Mouse (Mus musculus) liver, embryonic 14.5 days (tissue): ENCODE data around the gene Pdcd1lg2. TPM values are rescaled to one million over a fixed set of nuclear protein-coding genes. Genes with fewer than 3 reads are reported as not detected.

Experiments
- ATAC-seq: fragments of 200-750 bp; cut with Nextera tagmentation; 2 replicates; pipeline ENCODE4 v1.8.0; 2017; ENCODE audit warnings: moderate number of reproducible peaks, mild to moderate bottlenecking, moderate library complexity; ENCODE audit not compliant: insufficient read depth
- DNase-seq, 3 experiments: peaks; one replicate each; pipeline ENCODE4 v3.0.0-alpha.2; 2012 to 2013; ENCODE audit warnings: low read depth in 3 of 3, low spot score in 3 of 3
- H3K27ac ChIP-seq: fragments of 300-500 bp; sonication (generic); 2 replicates; pipeline ENCODE4 v1.5.1; 2014; ENCODE audit warnings: moderate library complexity, mild to moderate bottlenecking, control low read depth, inconsistent platforms
- H3K27me3 ChIP-seq: fragments of 300-500 bp; sonication (generic); 2 replicates; pipeline ENCODE4 v1.6.1; 2014; ENCODE audit warnings: mild to moderate bottlenecking, low read length, moderate library complexity; ENCODE audit not compliant: control insufficient read depth, insufficient read depth
- H3K36me3 ChIP-seq: fragments of 300-500 bp; sonication (generic); replicated peaks from 2 replicates; pipeline ENCODE4 v1.6.1; 2014; ENCODE audit warnings: low read depth; ENCODE audit not compliant: control insufficient read depth, insufficient read depth
- H3K4me1 ChIP-seq, 2 experiments: fragments of 200-500 bp in 1 of 2; fragments of 300-500 bp in 1 of 2; sonication (generic) in 1 of 2; replicated peaks; 2 replicates each; pipeline ENCODE4 v1.6.1; 2012 to 2014; ENCODE audit warnings: antibody characterized with exemption in 1 of 2, inconsistent platforms in 1 of 2, low read length in 1 of 2; ENCODE audit not compliant: control insufficient read depth in 2 of 2, insufficient read depth in 2 of 2
- H3K4me2 ChIP-seq: fragments of 300-500 bp; sonication (generic); 2 replicates; pipeline ENCODE4 v1.6.1; 2014; ENCODE audit warnings: low read depth, mild to moderate bottlenecking, control low read depth, moderate library complexity
- H3K4me3 ChIP-seq, 2 experiments: fragments of 200-500 bp in 1 of 2; fragments of 300-500 bp in 1 of 2; sonication (generic) in 1 of 2; 2 replicates each; pipeline ENCODE4 v1.5.1; 2012 to 2014; ENCODE audit warnings: low read depth in 2 of 2, low read length in 2 of 2, mild to moderate bottlenecking in 2 of 2, control low read depth in 1 of 2, inconsistent platforms in 1 of 2, moderate library complexity in 1 of 2; ENCODE audit not compliant: insufficient read depth in 1 of 2
- H3K9ac ChIP-seq: fragments of 300-500 bp; sonication (generic); replicated peaks from 2 replicates; pipeline ENCODE4 v1.6.1; 2014; ENCODE audit warnings: mild to moderate bottlenecking, control low read depth, moderate library complexity
- H3K9me3 ChIP-seq: fragments of 300-500 bp; sonication (generic); 2 replicates; pipeline ENCODE4 v1.6.1; 2016; ENCODE audit warnings: low read length, mixed read lengths; ENCODE audit not compliant: control insufficient read depth
- CTCF ChIP-seq: IDR thresholded peaks from 2 replicates; pipeline ENCODE4 v1.5.1; 2016; ENCODE audit warnings: antibody characterized with exemption, low read depth, control low read depth
- EP300 ChIP-seq: IDR thresholded peaks from 2 replicates; pipeline ENCODE4 v1.6.1; 2016; ENCODE audit warnings: antibody characterized with exemption, low read depth
- WGBS: fragments of 180-500 bp; shearing (Covaris S2); extraction: QIAGEN DNeasy Blood & Tissue Kit; methylation state at CpG from one replicate; pipeline ENCODE4 v1.1.7; 2014; ENCODE audit not compliant: insufficient replicate concordance; 5-methylcytosine and 5-hydroxymethylcytosine counted together
- polyA plus RNA-seq, 2 experiments: library from polyadenylated mRNA; depleted of rRNA in 1 of 2; stranded (reverse) in 1 of 2; unstranded in 1 of 2; fragments of >200 nt; fragmentation: Nextera tagmentation in 1 of 2; extraction: Ambion mirVana in 1 of 2; gene quantifications; 2 replicates each; pipeline versions ENCODE4 v1.2.1 to v1.2.3; 2012 to 2014

The Pdcd1lg2 gene
- polyA plus RNA-seq, 2 experiments: 0.02 TPM; not detected in 1

GRCm38 (mm10) chr19:29472424-29472823, 61.7 kb downstream of the Pdcd1lg2 start:
- ATAC-seq: 0 out of 2 replicates have a peak, but pooled peaks have one; percentile 31
- TF ChIP-seq CTCF (no peak), EP300 (no peak)
- H3K9me3 ChIP-seq: no peaks in the 10 kb centered on the region
- DNase-seq: no peak
- no peak overlapping the region for H3K4me3 ChIP-seq
- no peaks in the 10 kb centered on the region for H3K27me3 ChIP-seq
- 22% methylated on average over 8 of the region's 8 CpGs for WGBS
- no peak overlapping the region for H3K27ac ChIP-seq
- no peaks in the 10 kb centered on the region for H3K36me3 ChIP-seq
- no peak overlapping the region for H3K9ac ChIP-seq
- H3K4me1 ChIP-seq: peaks cover 17 to 34% of the 10 kb centered on the region in 2 experiments
- H3K4me2 ChIP-seq: no peak overlapping the region

- TF ChIP-seq CTCF (no peak), EP300 (no peak)
- ATAC-seq (no peak), DNase-seq (no peak)
- Histone ChIP-seq H3K9ac (no peak overlapping the region), H3K27me3 (no peaks in the 10 kb centered on the region), H3K27ac (no peak overlapping the region), H3K36me3 (no peaks in the 10 kb centered on the region), H3K4me2 (no peak overlapping the region), H3K9me3 (no peaks in the 10 kb centered on the region), H3K4me3 (no peak overlapping the region), H3K4me1 (peaks cover 17 to 34% of the 10 kb centered on the region in 2 experiments)
- WGBS: 54% methylated on average over 5 of the region's 5 CpGs
Observed at GRCm38 (mm10) chr19:29472946-29473345, 62.2 kb downstream of the Pdcd1lg2 start.

GRCm38 (mm10) chr19:29474803-29475202, 64.1 kb downstream of the Pdcd1lg2 start:
- no peak for TF ChIP-seq CTCF
- TF ChIP-seq EP300: no peak
- Histone ChIP-seq H3K27ac (no peak overlapping the region), H3K36me3 (no peaks in the 10 kb centered on the region), H3K4me2 (no peak overlapping the region), H3K4me3 (no peak overlapping the region), H3K9ac (no peak overlapping the region), H3K4me1 (peaks cover 9 to 23% of the 10 kb centered on the region in 2 experiments), H3K27me3 (no peaks in the 10 kb centered on the region), H3K9me3 (no peaks in the 10 kb centered on the region)
- whole genome bisulfite sequencing: 32% methylated on average over 2 of the region's 2 CpGs
- DNase-seq: no peak
- no peak for ATAC-seq

GRCm38 (mm10) chr19:29475210-29475620, 64.5 kb downstream of the Pdcd1lg2 start:
- ATAC-seq: no peak
- Histone ChIP-seq H3K27me3 (no peaks in the 10 kb centered on the region), H3K4me1 (peaks cover 7 to 19% of the 10 kb centered on the region in 2 experiments), H3K9ac (no peak overlapping the region), H3K9me3 (no peaks in the 10 kb centered on the region), H3K27ac (no peak overlapping the region), H3K36me3 (no peaks in the 10 kb centered on the region), H3K4me2 (no peak overlapping the region), H3K4me3 (no peak overlapping the region)
- DNase-seq: no peak
- 31% methylated on average over 4 of the region's 4 CpGs for WGBS
- TF ChIP-seq EP300 (no peak), CTCF (no peak)

GRCm38 (mm10) chr19:29478598-29478997, 67.9 kb downstream of the Pdcd1lg2 start:
- Histone ChIP-seq H3K27me3 (no peaks in the 10 kb centered on the region), H3K4me2 (no peak overlapping the region), H3K4me1 (peaks cover 4 to 20% of the 10 kb centered on the region in 2 experiments), H3K36me3 (no peaks in the 10 kb centered on the region), H3K9me3 (no peaks in the 10 kb centered on the region), H3K27ac (no peak overlapping the region), H3K4me3 (no peak overlapping the region), H3K9ac (no peak overlapping the region)
- ATAC-seq (no peak), DNase-seq (no peak)
- TF ChIP-seq EP300 (no peak), CTCF (no peak)
- WGBS: 8% methylated on average over 4 of the region's 4 CpGs
